ENCODE assay signal across 7 mouse cellular contexts in genomic region chr2:26236681-26237289, GRCm38 (mm10). TPM values are rescaled to one million over a fixed set of nuclear protein-coding genes. Genes with fewer than 3 reads are reported as not detected.
DNase-seq lines count a peak whose midpoint lies in the region; ATAC-seq and TF ChIP-seq lines count a peak whose summit lies in the region.

No protein-coding gene starts in this region.

- H3K27ac ChIP-seq in forebrain, postnatal 0 days (ENCODE audit: low read depth, low read length), result peak overlapping the region; percentile 85
- H3K27ac ChIP-seq in liver, embryonic 13.5 days, result peak overlapping the region; percentile 87
- peak overlapping the region; percentile 90 for H3K27ac ChIP-seq in stomach, postnatal 0 days (replicated peaks)

- TF ChIP-seq POLR2A in lung, adult 2 months (IDR thresholded peaks at IDR 0.05; ENCODE audit: borderline replicate concordance, extremely low read depth, low read depth, low read length), result no peak

- ATAC-seq in forebrain, postnatal 0 days, result peak; percentile 54
- peak; percentile 31 for ATAC-seq in liver, embryonic 13.5 days (ENCODE audit: low read depth)
- ATAC-seq in stomach, postnatal 0 days (ENCODE audit: low FRiP score, low TSS enrichment), result peak; percentile 69

- peak overlapping the region; percentile 85 for H3K4me3 ChIP-seq in lung, adult 2 months (replicated peaks; ENCODE audit: extremely low read depth, low read depth, low read length)
- peak overlapping the region; percentile 89 for H3K4me3 ChIP-seq in forebrain, postnatal 0 days (ENCODE audit: low read depth, low read length)
- H3K4me3 ChIP-seq in liver, embryonic 13.5 days (replicated peaks), result peak overlapping the region; percentile 95
- peak overlapping the region; percentile 83 for H3K4me3 ChIP-seq in stomach, postnatal 0 days (ENCODE audit: low read depth, low read length)

- WGBS in lung, adult 2 months, result under 1% methylated on average over 51 of the region's 51 CpGs
- WGBS in forebrain, postnatal 0 days, result 4% methylated on average over 51 of the region's 51 CpGs
- WGBS in liver, embryonic 13.5 days (ENCODE audit: insufficient replicate concordance), result under 1% methylated on average over 50 of the region's 51 CpGs
- WGBS in stomach, postnatal 0 days, result under 1% methylated on average over 51 of the region's 51 CpGs

- H3K27me3 ChIP-seq in forebrain, postnatal 0 days (ENCODE audit: insufficient read depth, low read length), result no peaks in the 10 kb centered on the region
- H3K27me3 ChIP-seq in liver, embryonic 13.5 days, result 0 out of 2 replicates have a peak, but pooled peaks cover 9% of the 10 kb centered on the region
- no peaks in the 10 kb centered on the region for H3K27me3 ChIP-seq in stomach, postnatal 0 days (ENCODE audit: control insufficient read depth, insufficient read depth, low read length)

- no peaks in the 10 kb centered on the region for H3K9me3 ChIP-seq in forebrain, postnatal 0 days (ENCODE audit: low read length)
- H3K9me3 ChIP-seq in liver, embryonic 13.5 days (replicated peaks), result no peaks in the 10 kb centered on the region
- no peaks in the 10 kb centered on the region for H3K9me3 ChIP-seq in stomach, postnatal 0 days (ENCODE audit: control insufficient read depth, low read length)

- no peak for TF ChIP-seq CTCF in lung, adult 2 months (IDR thresholded peaks at IDR 0.05; ENCODE audit: insufficient read depth, low read length)
- TF ChIP-seq CTCF in forebrain, postnatal 0 days (IDR thresholded peaks at IDR 0.05; ENCODE audit: low read depth), result no peak
- TF ChIP-seq CTCF in stomach, postnatal 0 days (IDR thresholded peaks at IDR 0.05; ENCODE audit: low read depth), result no peak

- intact Hi-C loops in gastrocnemius, postnatal 14 days (cut with DNase I; ENCODE audit: low total_unique reads), result no loop called here

- DNase-seq in lung, adult 2 months, result no peak
- no peak for DNase-seq in lung, postnatal 25 days (ENCODE audit: low spot score)
- peak; percentile 20 for DNase-seq in c-Kit-positive CD71-positive TER-119-negative erythroid progenitor cells, embryonic 14.5 days (ENCODE audit: low read depth)
- DNase-seq in forebrain, postnatal 0 days, result peak; percentile 2
- DNase-seq in liver, embryonic 13.5 days, result no peak
- DNase-seq in stomach, postnatal 0 days (ENCODE audit: low spot score), result no peak
- no peak for DNase-seq in gastrocnemius, postnatal 14 days

- TF ChIP-seq EP300 in stomach, postnatal 0 days (optimal IDR thresholded peaks at IDR 0.05), result no peak

- peak overlapping the region; percentile 90 for H3K9ac ChIP-seq in forebrain, postnatal 0 days
- H3K9ac ChIP-seq in liver, embryonic 13.5 days, result peak overlapping the region; percentile 93
- H3K9ac ChIP-seq in stomach, postnatal 0 days (ENCODE audit: low read length), result peak overlapping the region; percentile 88

- H3K4me1 ChIP-seq in lung, adult 2 months (ENCODE audit: control insufficient read depth, insufficient read depth, low read length), result peaks cover 5% of the 10 kb centered on the region; the same call in 1 of the 2 replicates
- peaks cover 10% of the 10 kb centered on the region; the same call in 1 of the 2 replicates for H3K4me1 ChIP-seq in forebrain, postnatal 0 days (ENCODE audit: insufficient read depth)
- peaks cover 38% of the 10 kb centered on the region for H3K4me1 ChIP-seq in liver, embryonic 13.5 days (replicated peaks)
- H3K4me1 ChIP-seq in stomach, postnatal 0 days (replicated peaks; ENCODE audit: control insufficient read depth, insufficient read depth), result peaks cover 3% of the 10 kb centered on the region

- peak overlapping the region; percentile 93 for H3K4me2 ChIP-seq in forebrain, postnatal 0 days (ENCODE audit: low read depth)
- H3K4me2 ChIP-seq in liver, embryonic 13.5 days, result peak overlapping the region; percentile 94
- H3K4me2 ChIP-seq in stomach, postnatal 0 days (replicated peaks; ENCODE audit: low read depth), result peak overlapping the region; percentile 88

- no peaks in the 10 kb centered on the region for H3K36me3 ChIP-seq in forebrain, postnatal 0 days (ENCODE audit: insufficient read depth)
- H3K36me3 ChIP-seq in liver, embryonic 13.5 days, result no peaks in the 10 kb centered on the region
- H3K36me3 ChIP-seq in stomach, postnatal 0 days (ENCODE audit: control insufficient read depth, insufficient read depth, low read length), result no peaks in the 10 kb centered on the region

RNA-seq across cellular contexts. Expression of gene Qsox2, which starts 0.5 kb away (rescaled TPM):
- polyA plus RNA-seq in lung, adult 2 months (2012; rRNA removed), result 20.4 and 24.5 TPM in 2 replicates
- 21.2 and 22.2 TPM in 2 replicates for total RNA-seq in forebrain, postnatal 0 days (2014; rRNA removed)
- 5.5 and 9.1 TPM in 2 replicates for polyA plus RNA-seq in forebrain, postnatal 0 days (2015; fragmentation: Nextera tagmentation; extraction: Ambion mirVana)
- polyA plus RNA-seq in liver, embryonic 13.5 days (2015; fragmentation: Nextera tagmentation; extraction: Ambion mirVana), result 5.7 and 7.7 TPM in 2 replicates
- 10.7 and 11.2 TPM in 2 replicates for polyA plus RNA-seq in stomach, postnatal 0 days (2015; fragmentation: Nextera tagmentation; extraction: Ambion mirVana)
- 1 to 10 TPM; 4.3 to 5.4 TPM for total RNA-seq in gastrocnemius, postnatal 14 days (2021)

RNA-seq across cellular contexts. Expression of gene Lhx3, which starts 28.7 kb away (rescaled TPM):
- not detected in 2 replicates for polyA plus RNA-seq in lung, adult 2 months (2012; rRNA removed)
- 0.08 TPM in 1 of 2 replicates, not detected in the other for total RNA-seq in forebrain, postnatal 0 days (2014; rRNA removed)
- polyA plus RNA-seq in forebrain, postnatal 0 days (2015; fragmentation: Nextera tagmentation; extraction: Ambion mirVana), result 0.06 TPM in 1 of 2 replicates, not detected in the other
- not detected in 2 replicates for polyA plus RNA-seq in liver, embryonic 13.5 days (2015; fragmentation: Nextera tagmentation; extraction: Ambion mirVana)
- not detected in 2 replicates for polyA plus RNA-seq in stomach, postnatal 0 days (2015; fragmentation: Nextera tagmentation; extraction: Ambion mirVana)
- total RNA-seq in gastrocnemius, postnatal 14 days (2021), result not detected

RNA-seq across cellular contexts. Expression of gene Ccdc187, which starts 57.6 kb away (rescaled TPM):
- polyA plus RNA-seq in lung, adult 2 months (2012; rRNA removed), result 6.6 and 7.9 TPM in 2 replicates
- total RNA-seq in forebrain, postnatal 0 days (2014; rRNA removed), result 1.5 and 2.0 TPM in 2 replicates
- polyA plus RNA-seq in forebrain, postnatal 0 days (2015; fragmentation: Nextera tagmentation; extraction: Ambion mirVana), result 0.13 TPM in 2 replicates
- 0.02 and 0.03 TPM in 2 replicates for polyA plus RNA-seq in liver, embryonic 13.5 days (2015; fragmentation: Nextera tagmentation; extraction: Ambion mirVana)
- polyA plus RNA-seq in stomach, postnatal 0 days (2015; fragmentation: Nextera tagmentation; extraction: Ambion mirVana), result 0.21 and 0.40 TPM in 2 replicates
- total RNA-seq in gastrocnemius, postnatal 14 days (2021), result under 1 TPM; 0.04 to 0.09 TPM

Comparison
In these comparisons a context has a peak if more than half of its experiments do, and no peak if none do; other contexts are left out.
1. DNase-seq: peak in c-Kit-positive CD71-positive TER-119-negative erythroid progenitor cells, embryonic 14.5 days (single experiment) and forebrain, postnatal 0 days (single experiment); none in lung, adult 2 months (single experiment), lung, postnatal 25 days (single experiment), liver, embryonic 13.5 days (single experiment), stomach, postnatal 0 days (single experiment) and gastrocnemius, postnatal 14 days (single experiment).
2. Peak in every context shown above with its lines, with median percentiles within 50 percentile points of each other: H3K4me3 ChIP-seq, ATAC-seq, H3K27ac ChIP-seq, H3K4me2 ChIP-seq and H3K9ac ChIP-seq.